Mouse (Mus musculus): ENCODE measurements around the gene Frzb.

GRCm38 (mm10) chr2:80430357-80431053 lies 16.9 kb downstream of the Frzb start:
- no peak for TF ChIP-seq POLR2A (IDR thresholded peaks at IDR 0.05; ENCODE audit: borderline replicate concordance, insufficient read depth, low read length)
- TF ChIP-seq CTCF (IDR thresholded peaks at IDR 0.05; ENCODE audit: borderline replicate concordance, insufficient read depth, low read depth, low read length), result no peak

All from cerebellum, adult 2 months (tissue).